Mouse (Mus musculus): Measurements from ENCODE around the gene Ube2ql1. TPM values are rescaled to one million over a fixed set of nuclear protein-coding genes. Genes with fewer than 3 reads are reported as not detected.

The Ube2ql1 gene
- polyA plus RNA-seq, 1 experiment: 0.82 TPM

- peaks cover 35% of the 10 kb centered on the region for H3K27me3 ChIP-seq (ENCODE audit: control insufficient read depth, insufficient read depth, low read length)
- TF ChIP-seq CTCF (IDR thresholded peaks at IDR 0.05; ENCODE audit: extremely low read depth, insufficient read length, insufficient replicate concordance, low read depth, low read length) (no peak), POLR2A (IDR thresholded peaks at IDR 0.05; ENCODE audit: low read depth, low read length) (no peak)
- H3K4me1 ChIP-seq (ENCODE audit: control insufficient read depth, insufficient read depth, insufficient read length, low read length): no peaks in the 10 kb centered on the region; the same call in 1 of the 2 replicates
- H3K36me3 ChIP-seq (ENCODE audit: control insufficient read depth, insufficient read depth, low read length): no peaks in the 10 kb centered on the region
- peak overlapping the region; percentile 17; the same call in 1 of the 2 replicates for H3K4me3 ChIP-seq (ENCODE audit: low read depth, low read length)
- H3K27ac ChIP-seq (ENCODE audit: insufficient read depth, low read depth, low read length): no peak overlapping the region
- 2% methylated on average over 40 of the region's 40 CpGs for WGBS
Observed at GRCm38 (mm10) chr13:69738461-69738971, 1.2 kb downstream of the Ube2ql1 start.

GRCm38 (mm10) chr13:69737444-69738185, 2.1 kb downstream of the Ube2ql1 start:
- Histone ChIP-seq H3K27me3 (ENCODE audit: control insufficient read depth, insufficient read depth, low read length) (peaks cover 35% of the 10 kb centered on the region), H3K36me3 (ENCODE audit: control insufficient read depth, insufficient read depth, low read length) (no peaks in the 10 kb centered on the region), H3K4me1 (ENCODE audit: control insufficient read depth, insufficient read depth, insufficient read length, low read length) (no peaks in the 10 kb centered on the region; the same call in 1 of the 2 replicates), H3K27ac (ENCODE audit: insufficient read depth, low read depth, low read length) (no peak overlapping the region), H3K4me3 (ENCODE audit: low read depth, low read length) (no peak overlapping the region)
- no peak for TF ChIP-seq POLR2A (IDR thresholded peaks at IDR 0.05; ENCODE audit: low read depth, low read length)
- TF ChIP-seq CTCF (IDR thresholded peaks at IDR 0.05; ENCODE audit: extremely low read depth, insufficient read length, insufficient replicate concordance, low read depth, low read length): no peak
- 14% methylated on average over 19 of the region's 19 CpGs for WGBS

DNA sequence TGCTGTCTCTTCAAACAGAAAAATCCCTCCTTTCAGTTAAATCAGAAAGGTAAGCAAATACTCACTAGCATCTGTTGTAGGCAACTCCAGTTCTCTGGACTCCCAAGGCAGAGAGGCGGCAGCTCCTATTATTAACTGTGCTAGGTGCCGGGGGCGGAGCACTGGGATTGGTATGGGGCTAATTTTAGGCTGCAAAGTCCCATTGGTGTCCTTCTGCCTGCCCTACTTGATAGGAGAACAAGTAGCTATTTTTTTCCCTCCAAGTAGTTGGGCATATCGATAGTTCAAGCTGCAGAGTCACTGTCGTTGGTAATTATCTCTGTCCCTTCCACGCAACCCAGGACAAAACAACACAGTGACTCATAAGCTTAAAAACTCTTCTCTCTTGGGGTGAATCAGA, 7.1 kb downstream of the Ube2ql1 start:
- no peaks in the 10 kb centered on the region for H3K4me1 ChIP-seq (ENCODE audit: control insufficient read depth, insufficient read depth, insufficient read length, low read length)
- H3K4me3 ChIP-seq (ENCODE audit: low read depth, low read length): no peak overlapping the region
- H3K36me3 ChIP-seq (ENCODE audit: control insufficient read depth, insufficient read depth, low read length): no peaks in the 10 kb centered on the region
- no peak overlapping the region for H3K27ac ChIP-seq (ENCODE audit: insufficient read depth, low read depth, low read length)
- 89% methylated on average over 6 of the region's 6 CpGs for WGBS
- H3K27me3 ChIP-seq (ENCODE audit: control insufficient read depth, insufficient read depth, low read length): peaks cover 6% of the 10 kb centered on the region; the same call in 1 of the 2 replicates
- TF ChIP-seq POLR2A (IDR thresholded peaks at IDR 0.05; ENCODE audit: low read depth, low read length): no peak
- no peak for TF ChIP-seq CTCF (IDR thresholded peaks at IDR 0.05; ENCODE audit: extremely low read depth, insufficient read length, insufficient replicate concordance, low read depth, low read length)

DNA sequence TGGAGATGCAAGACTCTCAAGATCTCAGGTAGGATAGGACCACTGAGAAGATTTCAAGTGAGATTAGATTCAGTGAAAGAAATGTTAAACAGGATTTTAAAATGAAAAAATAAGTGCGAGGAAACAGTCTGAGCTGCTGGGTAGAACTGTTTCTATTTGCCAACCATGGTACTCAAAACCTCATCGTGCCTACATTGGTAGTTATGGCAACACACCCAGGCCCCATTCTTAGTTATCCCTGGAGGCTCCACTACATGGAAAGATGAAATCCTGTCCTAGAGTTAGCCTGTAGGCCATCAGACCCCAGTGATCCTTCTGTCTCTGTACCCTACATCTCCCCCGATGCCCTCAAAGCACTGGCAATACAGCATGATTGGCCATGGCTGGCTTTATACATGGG, 14.3 kb downstream of the Ube2ql1 start:
- H3K27me3 ChIP-seq (ENCODE audit: control insufficient read depth, insufficient read depth, low read length): no peaks in the 10 kb centered on the region
- H3K27ac ChIP-seq (ENCODE audit: insufficient read depth, low read depth, low read length): no peak overlapping the region
- no peak for TF ChIP-seq POLR2A (IDR thresholded peaks at IDR 0.05; ENCODE audit: low read depth, low read length)
- no peak for TF ChIP-seq CTCF (IDR thresholded peaks at IDR 0.05; ENCODE audit: extremely low read depth, insufficient read length, insufficient replicate concordance, low read depth, low read length)
- H3K4me3 ChIP-seq (ENCODE audit: low read depth, low read length): no peak overlapping the region
- no peaks in the 10 kb centered on the region for H3K36me3 ChIP-seq (ENCODE audit: control insufficient read depth, insufficient read depth, low read length)
- 90% methylated on average over 3 of the region's 3 CpGs for WGBS
- H3K4me1 ChIP-seq (ENCODE audit: control insufficient read depth, insufficient read depth, insufficient read length, low read length): no peaks in the 10 kb centered on the region

DNA sequence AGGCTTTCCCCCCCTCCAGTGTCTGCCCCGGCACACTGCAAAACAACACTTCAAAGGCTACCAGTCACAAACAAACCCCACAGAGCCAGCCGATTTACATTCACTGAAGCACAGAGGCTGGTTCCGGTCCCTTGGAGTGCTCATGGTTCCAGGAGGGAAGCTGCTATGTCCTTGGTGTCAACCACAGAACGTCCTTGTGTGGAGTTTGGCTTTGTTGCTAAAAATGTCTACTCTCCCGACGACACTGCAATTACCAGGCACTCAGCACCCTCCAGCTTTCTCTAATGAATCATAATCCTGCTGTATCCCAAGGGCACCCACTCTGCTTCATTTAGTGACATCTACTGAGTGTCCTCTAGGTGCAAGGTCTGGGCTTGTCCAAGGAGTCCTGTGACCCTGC, 18.5 kb downstream of the Ube2ql1 start:
- TF ChIP-seq POLR2A (IDR thresholded peaks at IDR 0.05; ENCODE audit: low read depth, low read length): no peak
- no peak for TF ChIP-seq CTCF (IDR thresholded peaks at IDR 0.05; ENCODE audit: extremely low read depth, insufficient read length, insufficient replicate concordance, low read depth, low read length)
- Histone ChIP-seq H3K36me3 (ENCODE audit: control insufficient read depth, insufficient read depth, low read length) (no peaks in the 10 kb centered on the region), H3K4me1 (ENCODE audit: control insufficient read depth, insufficient read depth, insufficient read length, low read length) (no peaks in the 10 kb centered on the region), H3K4me3 (ENCODE audit: low read depth, low read length) (no peak overlapping the region), H3K27me3 (ENCODE audit: control insufficient read depth, insufficient read depth, low read length) (no peaks in the 10 kb centered on the region), H3K27ac (ENCODE audit: insufficient read depth, low read depth, low read length) (no peak overlapping the region)
- 22% methylated on average over 6 of the region's 6 CpGs for WGBS

- H3K27ac ChIP-seq (ENCODE audit: insufficient read depth, low read depth, low read length): no peak overlapping the region
- H3K4me1 ChIP-seq (ENCODE audit: control insufficient read depth, insufficient read depth, insufficient read length, low read length): no peaks in the 10 kb centered on the region
- no peaks in the 10 kb centered on the region for H3K36me3 ChIP-seq (ENCODE audit: control insufficient read depth, insufficient read depth, low read length)
- no peaks in the 10 kb centered on the region; the same call in 1 of the 2 replicates for H3K27me3 ChIP-seq (ENCODE audit: control insufficient read depth, insufficient read depth, low read length)
- no peak overlapping the region for H3K4me3 ChIP-seq (ENCODE audit: low read depth, low read length)
- TF ChIP-seq CTCF (IDR thresholded peaks at IDR 0.05; ENCODE audit: extremely low read depth, insufficient read length, insufficient replicate concordance, low read depth, low read length): no peak
- TF ChIP-seq POLR2A (IDR thresholded peaks at IDR 0.05; ENCODE audit: low read depth, low read length): no peak
- 20% methylated on average over 11 of the region's 11 CpGs for WGBS
Observed at GRCm38 (mm10) chr13:69717860-69718598, 21.7 kb downstream of the Ube2ql1 start.

- Histone ChIP-seq H3K4me1 (ENCODE audit: control insufficient read depth, insufficient read depth, insufficient read length, low read length) (no peaks in the 10 kb centered on the region), H3K27ac (ENCODE audit: insufficient read depth, low read depth, low read length) (no peak overlapping the region), H3K36me3 (ENCODE audit: control insufficient read depth, insufficient read depth, low read length) (no peaks in the 10 kb centered on the region), H3K4me3 (ENCODE audit: low read depth, low read length) (no peak overlapping the region), H3K27me3 (ENCODE audit: control insufficient read depth, insufficient read depth, low read length) (no peaks in the 10 kb centered on the region)
- TF ChIP-seq CTCF (IDR thresholded peaks at IDR 0.05; ENCODE audit: extremely low read depth, insufficient read length, insufficient replicate concordance, low read depth, low read length): no peak
- TF ChIP-seq POLR2A (IDR thresholded peaks at IDR 0.05; ENCODE audit: low read depth, low read length): no peak
- WGBS: 91% methylated on average over 7 of the region's 7 CpGs
Observed at GRCm38 (mm10) chr13:69708236-69708635, 31.5 kb downstream of the Ube2ql1 start.
